Mouse (Mus musculus) ZHBTc4 (cell line): ENCODE measurements around the gene Gpr87.
"Not testable (repeated sequence)": the region's sequence is repeated elsewhere in the genome, so short reads cannot be mapped to it uniquely, and the experiment has no call there.

Experiments used
- DNase-seq: peaks from one replicate; pipeline ENCODE4 v3.0.0-alpha.2; 2011; ENCODE audit warnings: low read depth, low spot score

Gene Gpr87

DNA sequence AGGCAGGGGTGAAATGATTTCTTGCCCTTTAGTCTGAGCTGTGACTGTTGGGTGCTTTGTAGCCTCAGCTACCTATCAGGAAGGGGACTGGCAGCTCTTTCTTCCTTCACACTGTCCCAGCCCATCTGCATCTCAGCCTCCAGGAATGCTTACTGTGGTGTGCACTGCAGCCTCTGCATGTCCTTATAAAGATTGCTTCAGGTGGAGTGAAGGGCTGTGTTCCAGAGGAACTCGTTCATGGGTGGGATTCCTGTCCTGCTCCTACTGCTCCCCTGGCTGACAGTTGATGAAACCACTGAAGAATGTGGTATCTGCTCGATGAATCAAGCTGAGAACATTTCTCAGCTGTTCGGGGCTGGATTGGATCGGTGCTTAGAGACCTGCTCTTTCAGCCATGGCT is 7.6 kb downstream of the Gpr87 start:
- DNase-seq: no peak

DNA sequence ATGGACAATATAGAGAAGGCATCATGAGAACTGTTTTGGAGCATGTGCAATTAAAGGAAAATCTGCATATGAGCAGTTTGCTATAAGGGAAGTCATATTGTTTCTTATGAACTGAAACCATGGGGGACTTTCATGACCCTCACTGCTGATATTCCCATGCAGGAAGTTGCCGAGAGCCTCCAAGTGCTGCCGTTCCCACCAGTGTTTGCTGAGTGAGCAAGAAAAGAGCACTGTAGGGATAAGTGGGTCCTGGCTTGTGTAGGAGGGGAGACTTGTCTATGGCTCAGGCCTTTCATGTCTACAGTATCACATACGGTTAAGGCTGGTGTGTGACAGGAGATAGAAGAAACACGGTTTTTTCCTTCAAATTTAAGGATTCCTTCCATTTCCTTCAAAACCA is 9.2 kb downstream of the Gpr87 start:
- DNase-seq: no peak

DNA sequence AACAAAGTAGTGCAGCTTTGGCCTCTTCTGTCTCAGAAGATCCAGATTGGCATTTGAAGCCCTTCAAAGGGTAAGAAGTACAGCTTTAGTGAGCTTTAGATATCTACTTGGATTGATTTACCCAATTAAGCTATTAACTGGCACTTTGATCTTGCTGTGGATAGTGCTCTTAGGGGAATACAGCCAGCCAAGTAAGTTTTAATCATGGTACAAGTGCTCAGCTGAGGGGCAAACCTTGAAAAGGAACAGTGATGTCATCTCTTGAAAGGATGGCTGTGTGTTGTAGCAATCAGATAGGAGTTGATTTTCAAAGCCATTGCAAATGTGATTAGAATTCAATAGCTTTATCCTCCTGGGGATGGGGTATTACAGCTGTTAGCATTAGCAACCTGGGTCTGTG is 12.8 kb downstream of the Gpr87 start:
- no peak for DNase-seq

- peak; percentile 40 for DNase-seq
These were observed 13.8 kb downstream of the Gpr87 start for GRCm38 (mm10) chr3:59181134-59181533.

- DNase-seq: no peak
These were observed 18.0 kb downstream of the Gpr87 start for GRCm38 (mm10) chr3:59176871-59177270.

GRCm38 (mm10) chr3:59175234-59175633 is 19.7 kb downstream of the Gpr87 start:
- DNase-seq: peak; percentile 33

DNA sequence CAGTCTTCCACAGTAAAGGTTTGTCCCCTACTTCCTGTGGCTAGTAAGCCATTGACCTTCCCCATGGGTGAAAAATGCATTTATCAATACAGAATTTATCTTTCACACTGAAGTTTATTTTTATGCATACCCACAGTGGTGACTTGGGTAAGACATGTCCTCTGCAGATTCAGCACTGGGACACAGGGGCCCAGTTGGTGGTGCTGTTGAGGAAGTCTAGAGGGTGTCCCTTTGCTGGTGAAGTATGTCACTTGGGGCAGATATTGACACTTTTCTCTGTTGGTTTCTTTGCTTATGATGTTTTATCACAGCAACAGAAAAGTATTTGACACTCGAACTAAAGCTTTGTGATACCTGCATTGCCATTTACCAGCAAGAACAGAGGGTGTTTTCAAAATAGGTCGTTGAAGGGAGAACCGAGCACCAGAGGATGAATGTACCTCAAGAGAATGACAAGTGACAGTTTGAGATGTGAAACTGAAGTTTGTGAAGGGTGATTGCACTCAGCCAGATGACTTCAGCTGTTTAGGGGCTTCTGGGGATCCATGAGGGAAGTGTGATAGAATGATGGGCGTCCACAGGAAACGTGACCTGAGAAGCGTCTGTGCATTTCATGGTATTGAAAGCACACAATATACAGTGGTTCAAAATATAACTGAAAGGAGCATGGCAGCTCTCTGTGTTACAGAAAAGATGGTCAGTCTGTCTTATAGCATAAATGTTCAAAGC is 20.3 kb downstream of the Gpr87 start:
- DNase-seq: no peak

- peak; percentile 12 for DNase-seq
These were observed 24.8 kb downstream of the Gpr87 start for GRCm38 (mm10) chr3:59169921-59170627.

- no peak for DNase-seq
These were observed 25.7 kb downstream of the Gpr87 start for GRCm38 (mm10) chr3:59169215-59169614.

GRCm38 (mm10) chr3:59168476-59168875 is 26.4 kb downstream of the Gpr87 start:
- no peak for DNase-seq

GRCm38 (mm10) chr3:59167417-59168054 is 27.4 kb downstream of the Gpr87 start:
- DNase-seq: no peak

DNA sequence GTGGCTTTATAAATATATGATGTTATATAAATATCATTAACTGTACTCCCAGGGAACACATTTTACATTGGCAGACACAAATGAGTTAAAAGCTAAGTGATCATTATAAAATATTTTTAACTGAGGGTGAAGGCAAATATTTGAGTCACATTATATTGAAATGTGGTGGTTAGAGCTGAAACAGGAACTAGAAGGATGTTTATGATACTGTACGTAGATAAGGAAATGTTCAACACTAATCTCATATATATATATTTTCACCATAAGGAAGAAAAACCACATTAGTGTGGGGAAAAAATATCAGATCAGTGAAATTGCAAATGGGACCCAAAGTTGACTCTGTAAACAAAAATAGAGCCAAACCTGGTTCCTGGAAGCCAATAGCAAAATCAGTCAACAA is 34.4 kb downstream of the Gpr87 start:
- no peak for DNase-seq

DNA sequence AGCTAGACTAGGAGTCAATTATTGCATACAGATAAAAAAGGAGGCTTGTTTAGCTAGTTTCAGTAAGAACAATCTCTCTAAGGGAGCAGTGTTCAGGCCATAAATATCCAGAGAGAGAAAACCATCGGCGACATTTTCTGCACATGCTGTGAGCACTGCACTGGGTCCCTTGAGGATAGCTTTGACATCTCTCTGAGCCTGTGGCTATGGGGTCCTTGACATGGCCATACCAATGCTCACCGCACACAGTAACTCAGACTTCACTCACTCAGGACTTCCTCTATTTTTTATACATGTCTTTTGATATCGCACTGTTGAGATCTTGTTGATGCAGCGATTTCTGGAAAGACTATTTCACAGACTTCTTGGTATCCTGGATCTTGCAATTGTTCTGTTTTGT is 37.9 kb downstream of the Gpr87 start:
- no peak for DNase-seq

DNA sequence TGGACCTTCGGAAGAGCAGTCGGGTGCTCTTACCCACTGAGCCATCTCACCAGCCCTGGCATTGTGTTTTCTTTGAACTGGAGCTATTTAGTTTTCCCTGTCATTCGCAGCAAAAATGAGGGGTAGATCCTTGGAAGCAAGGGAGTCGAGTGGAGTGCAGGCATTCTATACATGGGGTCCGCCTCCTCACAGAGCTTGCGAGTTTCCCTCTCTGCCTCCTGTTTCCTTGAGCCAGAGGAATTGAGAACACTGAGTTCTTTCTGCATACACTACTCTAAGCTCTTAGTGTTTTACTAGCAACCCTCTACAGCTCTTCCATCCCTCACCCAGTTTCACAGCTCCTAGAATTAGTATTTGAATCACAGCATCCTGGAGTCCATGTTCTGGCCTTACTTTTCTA is 39.5 kb downstream of the Gpr87 start:
- DNase-seq: no peak

GRCm38 (mm10) chr3:59154888-59155287 is 40.0 kb downstream of the Gpr87 start:
- no peak for DNase-seq

DNA sequence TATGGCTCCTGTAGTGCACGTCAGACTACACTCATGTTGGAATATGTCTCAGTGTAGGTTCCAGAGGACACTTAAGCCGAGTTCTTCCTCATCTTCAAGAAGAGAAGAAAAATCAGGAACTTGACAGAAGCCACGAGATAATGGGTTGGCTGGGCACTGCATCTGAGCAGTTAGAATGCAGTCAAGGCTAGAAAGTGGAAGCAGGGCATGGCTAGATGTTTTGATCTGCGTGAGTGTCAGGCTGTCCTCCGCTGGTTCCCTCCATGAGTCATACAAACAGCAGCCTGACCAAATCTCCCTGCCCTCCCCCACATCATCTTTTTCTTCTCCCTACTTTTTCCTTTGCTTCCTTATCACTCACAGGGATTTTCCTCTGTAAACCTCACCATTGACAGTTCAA is 41.5 kb downstream of the Gpr87 start, which contains the start of gene P2ry14:
Gene P2ry14 (minus strand): TSS at position 195 of the 400 bp plus-strand sequence.
- no peak for DNase-seq

GRCm38 (mm10) chr3:59150624-59151023 is 44.3 kb downstream of the Gpr87 start:
- no peak for DNase-seq

DNA sequence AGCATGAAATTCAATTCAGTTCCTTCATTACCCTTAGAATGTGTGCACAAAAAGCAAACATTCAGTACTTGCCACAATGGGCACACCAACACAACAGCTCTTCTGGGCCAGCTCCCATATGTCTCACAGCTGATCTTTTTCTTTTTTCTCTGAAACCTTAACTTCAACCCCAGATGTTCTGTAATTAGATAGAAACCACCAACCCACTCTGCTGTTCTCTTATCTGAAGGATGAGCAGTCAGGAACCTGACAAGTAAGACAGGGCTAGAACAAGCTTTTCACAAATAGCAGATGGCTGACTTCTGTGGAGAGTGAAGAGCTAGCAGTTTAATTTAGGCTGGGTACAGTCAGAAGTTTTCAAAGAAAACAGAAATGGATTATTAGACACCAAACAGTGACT is 45.3 kb downstream of the Gpr87 start:
- DNase-seq: no peak

GRCm38 (mm10) chr3:59145194-59145593 is 49.7 kb downstream of the Gpr87 start:
- DNase-seq: no peak

DNA sequence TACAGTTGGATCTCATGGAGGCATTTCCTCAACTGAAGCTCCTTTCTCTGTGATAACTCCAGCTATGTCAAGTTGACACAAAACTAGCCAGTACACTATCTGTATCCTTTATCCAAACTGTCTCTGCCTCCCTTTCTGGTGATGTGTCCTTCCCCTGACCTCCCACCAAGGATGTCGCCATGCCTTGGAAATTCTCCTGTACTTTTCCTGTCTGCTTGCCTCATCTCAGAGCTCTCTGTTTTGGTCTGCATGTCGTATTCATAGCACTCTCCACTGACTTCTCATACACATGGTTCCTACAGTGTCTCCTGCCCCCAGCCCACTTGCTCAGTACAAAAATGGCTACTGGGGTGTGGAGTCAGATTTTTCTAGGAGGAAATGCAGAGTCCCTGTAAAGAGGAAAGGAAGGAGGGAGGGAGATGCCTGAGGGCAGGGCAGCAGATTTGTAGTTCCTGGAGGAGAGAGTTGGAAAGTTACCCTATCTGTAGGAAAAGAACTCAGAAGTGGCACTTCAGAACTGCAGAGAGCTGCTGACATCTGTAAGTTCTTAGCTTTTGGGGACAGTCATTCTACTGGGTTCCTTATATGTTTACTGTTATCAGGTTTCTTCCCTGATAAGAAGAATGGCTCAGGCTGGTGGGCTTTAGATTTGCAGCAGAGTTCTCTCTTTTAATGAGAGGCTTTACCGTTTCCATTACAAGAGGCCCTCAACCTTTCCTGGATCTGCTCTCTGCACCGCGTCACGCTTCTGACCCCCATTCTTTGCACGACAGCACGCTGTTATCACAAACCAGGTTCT is 53.2 kb downstream of the Gpr87 start:
- DNase-seq: no peak

DNA sequence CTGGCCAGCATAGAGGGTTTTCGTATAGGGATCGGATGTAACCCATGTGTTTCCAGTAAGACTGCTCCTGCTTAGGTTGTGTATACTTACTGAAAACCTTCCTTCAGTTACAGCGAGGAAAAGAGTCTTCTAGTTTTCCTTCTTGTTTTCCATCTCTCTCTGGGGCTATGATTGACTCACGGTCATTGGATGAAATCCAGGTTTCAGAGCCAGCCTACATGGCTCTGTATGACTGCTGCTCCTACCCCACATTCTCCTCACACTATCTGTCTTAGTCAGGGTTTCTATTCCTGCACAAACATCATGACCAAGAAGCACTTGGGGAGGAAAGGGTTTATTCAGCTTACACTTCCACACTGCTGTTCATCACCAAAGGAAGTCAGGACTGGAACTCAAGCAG is 54.0 kb downstream of the Gpr87 start:
- not testable (repeated sequence) for DNase-seq

DNA sequence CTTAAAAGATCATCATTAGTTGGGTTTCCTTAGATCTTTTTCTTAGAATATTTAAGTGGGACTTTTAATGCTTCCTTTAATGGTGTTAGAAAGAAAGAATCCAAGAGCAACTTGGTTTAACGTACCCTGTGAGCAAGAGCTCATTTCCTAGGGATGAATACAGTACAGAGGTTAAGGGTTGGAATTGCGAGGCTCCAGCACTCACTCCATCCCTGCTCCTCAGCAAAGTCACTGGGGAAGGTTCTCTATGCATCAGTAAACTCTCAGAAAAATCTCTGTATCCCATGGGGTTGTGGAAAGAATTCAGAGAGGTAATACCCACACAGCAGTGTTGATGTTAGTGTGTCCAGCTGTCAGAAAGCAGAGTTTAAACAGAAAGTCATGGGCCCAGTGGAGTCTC is 54.8 kb downstream of the Gpr87 start:
- DNase-seq: no peak
